Mouse (Mus musculus) embryonic facial prominence, embryonic 14.5 days (tissue): ENCODE measurements at regions not wholly inside any gene's neighbourhood (a gene's known extent, or its start where the extent isn't known, plus 50 kb on each side); places are given as distances from the start of the nearest gene placed in this dataset.
A peak's percentile ranks its signal among the peaks of the same experiment; 100 is the strongest.

Source experiments
- ATAC-seq: fragments of 200-750 bp; cut with Nextera tagmentation; 2 replicates; pipeline ENCODE4 v1.8.0; 2017; ENCODE audit warnings: low read depth, moderate number of reproducible peaks, moderate TSS enrichment
- DNase-seq: peaks from one replicate; pipeline ENCODE4 v3.0.0-alpha.2; 2015; ENCODE audit warnings: low spot score
- H3K27ac ChIP-seq: fragments of 300-500 bp; sonication (generic); replicated peaks from 2 replicates; pipeline ENCODE4 v1.5.1; 2014; ENCODE audit warnings: low read depth, mild to moderate bottlenecking, low read length, moderate library complexity
- H3K27me3 ChIP-seq: fragments of 300-500 bp; sonication (generic); replicated peaks from 2 replicates; pipeline ENCODE4 v1.6.1; 2014; ENCODE audit warnings: low read length; ENCODE audit not compliant: control insufficient read depth, insufficient read depth
- H3K36me3 ChIP-seq: fragments of 300-500 bp; sonication (generic); 2 replicates; pipeline ENCODE4 v1.6.1; 2014; ENCODE audit warnings: low read length, mixed read lengths; ENCODE audit not compliant: control insufficient read depth, insufficient read depth
- H3K4me1 ChIP-seq: fragments of 300-500 bp; sonication (generic); 2 replicates; pipeline ENCODE4 v1.6.1; 2014; ENCODE audit warnings: antibody characterized with exemption, low read length; ENCODE audit not compliant: control insufficient read depth, insufficient read depth
- H3K4me2 ChIP-seq: fragments of 300-500 bp; sonication (generic); 2 replicates; pipeline ENCODE4 v1.6.1; 2014; ENCODE audit warnings: low read depth, mild to moderate bottlenecking, low read length, moderate library complexity, mixed read lengths
- H3K4me3 ChIP-seq: fragments of 300-500 bp; sonication (generic); 2 replicates; pipeline ENCODE4 v1.5.1; 2014; ENCODE audit warnings: low read depth, mild to moderate bottlenecking, low read length
- H3K9ac ChIP-seq: fragments of 300-500 bp; sonication (generic); 2 replicates; pipeline ENCODE4 v1.6.1; 2014; ENCODE audit warnings: low read depth, mild to moderate bottlenecking, low read length, moderate library complexity, mixed read lengths
- H3K9me3 ChIP-seq: fragments of 300-500 bp; sonication (generic); 2 replicates; pipeline ENCODE4 v1.6.1; 2016; ENCODE audit warnings: low read length; ENCODE audit not compliant: control insufficient read depth
- WGBS: fragments of 180-500 bp; shearing (Covaris S2); extraction: QIAGEN DNeasy Blood & Tissue Kit; methylation state at CpG from one replicate; pipeline ENCODE4 v1.1.7; 2014; 5-methylcytosine and 5-hydroxymethylcytosine counted together

GRCm38 (mm10) chr6:111621684-111622480 lies 651.7 kb upstream of the Lmcd1 start:
- Histone ChIP-seq H3K4me3 (no peak overlapping the region), H3K4me1 (no peaks in the 10 kb centered on the region), H3K36me3 (no peaks in the 10 kb centered on the region), H3K4me2 (no peak overlapping the region), H3K27me3 (no peaks in the 10 kb centered on the region), H3K27ac (no peak overlapping the region), H3K9ac (no peak overlapping the region), H3K9me3 (no peaks in the 10 kb centered on the region)
- DNase-seq (no peak), ATAC-seq (no peak)
- 63% methylated on average over 8 of the region's 8 CpGs for WGBS

- ATAC-seq = peak; percentile 70; the same call in 1 of the 2 replicates
Observed at GRCm38 (mm10) chr6:111622481-111623139, 650.9 kb upstream of the Lmcd1 start.

GRCm38 (mm10) chr6:111623140-111623497 lies 650.4 kb upstream of the Lmcd1 start:
- Histone ChIP-seq H3K9ac (no peak overlapping the region), H3K4me2 (no peak overlapping the region), H3K36me3 (no peaks in the 10 kb centered on the region), H3K9me3 (no peaks in the 10 kb centered on the region), H3K4me1 (no peaks in the 10 kb centered on the region), H3K4me3 (no peak overlapping the region), H3K27ac (no peak overlapping the region), H3K27me3 (no peaks in the 10 kb centered on the region)
- ATAC-seq (no peak), DNase-seq (no peak)
- 77% methylated on average over 4 of the region's 4 CpGs for WGBS

More at GRCm38 (mm10) chr6:111622481-111623139, 650.9 kb upstream of the Lmcd1 start:
- 83% methylated on average over 7 of the region's 7 CpGs for WGBS
- no peaks in the 10 kb centered on the region for H3K9me3 ChIP-seq
- H3K4me1 ChIP-seq = no peaks in the 10 kb centered on the region
- H3K9ac ChIP-seq = no peak overlapping the region
- no peak overlapping the region for H3K4me2 ChIP-seq
- peak; percentile 49 for DNase-seq
- H3K27me3 ChIP-seq = no peaks in the 10 kb centered on the region
- H3K4me3 ChIP-seq = no peak overlapping the region
- no peak overlapping the region for H3K27ac ChIP-seq
- no peaks in the 10 kb centered on the region for H3K36me3 ChIP-seq

- Histone ChIP-seq H3K4me1 (no peaks in the 10 kb centered on the region), H3K9me3 (no peaks in the 10 kb centered on the region), H3K9ac (no peak overlapping the region), H3K27ac (no peak overlapping the region), H3K4me3 (no peak overlapping the region), H3K27me3 (no peaks in the 10 kb centered on the region), H3K4me2 (no peak overlapping the region), H3K36me3 (no peaks in the 10 kb centered on the region)
- ATAC-seq (no peak), DNase-seq (no peak)
Observed at GRCm38 (mm10) chr6:111625501-111625900, 648.1 kb upstream of the Lmcd1 start.

GRCm38 (mm10) chr6:111652736-111653135 lies 620.8 kb upstream of the Lmcd1 start:
- no peaks in the 10 kb centered on the region for H3K36me3 ChIP-seq
- no peak overlapping the region for H3K27ac ChIP-seq
- WGBS = 97% methylated on average over 3 of the region's 3 CpGs
- H3K4me2 ChIP-seq = no peak overlapping the region
- no peak overlapping the region for H3K9ac ChIP-seq
- H3K4me1 ChIP-seq = no peaks in the 10 kb centered on the region
- no peaks in the 10 kb centered on the region for H3K9me3 ChIP-seq
- DNase-seq (no peak), ATAC-seq (no peak)
- no peaks in the 10 kb centered on the region for H3K27me3 ChIP-seq
- H3K4me3 ChIP-seq = no peak overlapping the region

- Histone ChIP-seq H3K9me3 (no peaks in the 10 kb centered on the region), H3K4me3 (no peak overlapping the region), H3K4me1 (no peaks in the 10 kb centered on the region), H3K4me2 (no peak overlapping the region), H3K27me3 (no peaks in the 10 kb centered on the region), H3K27ac (no peak overlapping the region), H3K9ac (no peak overlapping the region), H3K36me3 (no peaks in the 10 kb centered on the region)
- no peak for DNase-seq
- no peak for ATAC-seq
- 69% methylated on average over 2 of the region's 2 CpGs for WGBS
Observed at GRCm38 (mm10) chr6:111659957-111660356, 613.6 kb upstream of the Lmcd1 start.

GRCm38 (mm10) chr6:111664603-111665002 lies 609.0 kb upstream of the Lmcd1 start:
- Histone ChIP-seq H3K9me3 (no peaks in the 10 kb centered on the region), H3K4me3 (no peak overlapping the region), H3K9ac (no peak overlapping the region), H3K4me1 (no peaks in the 10 kb centered on the region), H3K27ac (no peak overlapping the region), H3K4me2 (no peak overlapping the region), H3K36me3 (no peaks in the 10 kb centered on the region), H3K27me3 (no peaks in the 10 kb centered on the region)
- ATAC-seq (no peak), DNase-seq (no peak)

GRCm38 (mm10) chr6:111684911-111685310 lies 588.6 kb upstream of the Lmcd1 start:
- 67% methylated on average over 2 of the region's 2 CpGs for WGBS
- DNase-seq (no peak), ATAC-seq (no peak)
- H3K4me1 ChIP-seq = no peaks in the 10 kb centered on the region
- no peaks in the 10 kb centered on the region for H3K27me3 ChIP-seq
- H3K9me3 ChIP-seq = no peaks in the 10 kb centered on the region; the same call in 1 of the 2 replicates
- no peak overlapping the region for H3K9ac ChIP-seq
- H3K36me3 ChIP-seq = no peaks in the 10 kb centered on the region
- no peak overlapping the region for H3K27ac ChIP-seq
- H3K4me3 ChIP-seq = no peak overlapping the region
- H3K4me2 ChIP-seq = no peak overlapping the region

GRCm38 (mm10) chr6:111702864-111703263 lies 570.7 kb upstream of the Lmcd1 start:
- H3K36me3 ChIP-seq = no peaks in the 10 kb centered on the region
- no peaks in the 10 kb centered on the region for H3K9me3 ChIP-seq
- no peak overlapping the region for H3K27ac ChIP-seq
- H3K9ac ChIP-seq = no peak overlapping the region
- 90% methylated on average over 1 of the region's 1 CpGs for WGBS
- no peak overlapping the region for H3K4me2 ChIP-seq
- H3K27me3 ChIP-seq = no peaks in the 10 kb centered on the region
- ATAC-seq (no peak), DNase-seq (no peak)
- no peaks in the 10 kb centered on the region for H3K4me1 ChIP-seq
- no peak overlapping the region for H3K4me3 ChIP-seq
